Mouse (Mus musculus) neural tube, embryonic 11.5 days (tissue): Measurements from ENCODE around the gene Tfr2. TPM values are rescaled to one million over a fixed set of nuclear protein-coding genes. Genes with fewer than 3 reads are reported as not detected.

Experiments
- ATAC-seq: fragments of 200-750 bp; cut with Nextera tagmentation; 2 replicates; pipeline ENCODE4 v1.8.0; 2017; ENCODE audit warnings: moderate number of reproducible peaks, mild to moderate bottlenecking, moderate TSS enrichment, moderate library complexity; ENCODE audit not compliant: insufficient read depth, low FRiP score, low TSS enrichment
- DNase-seq: peaks from one replicate; pipeline ENCODE4 v3.0.0-alpha.2; 2015; ENCODE audit warnings: low spot score
- H3K27ac ChIP-seq: fragments of 300-500 bp; sonication (generic); 2 replicates; pipeline ENCODE4 v1.5.1; 2014; ENCODE audit warnings: low read depth, mild to moderate bottlenecking, low read length
- H3K27me3 ChIP-seq: fragments of 300-500 bp; sonication (generic); 2 replicates; pipeline ENCODE4 v1.6.1; 2014; ENCODE audit warnings: mild to moderate bottlenecking, low read length, mixed read lengths; ENCODE audit not compliant: control insufficient read depth, insufficient read depth
- H3K36me3 ChIP-seq: fragments of 300-500 bp; sonication (generic); 2 replicates; pipeline ENCODE4 v1.6.1; 2014; ENCODE audit warnings: mild to moderate bottlenecking, low read length, moderate library complexity, mixed read lengths; ENCODE audit not compliant: control insufficient read depth, insufficient read depth
- H3K4me1 ChIP-seq: fragments of 300-500 bp; sonication (generic); 2 replicates; pipeline ENCODE4 v1.6.1; 2014; ENCODE audit warnings: low read length, mixed read lengths; ENCODE audit not compliant: control insufficient read depth, insufficient read depth
- H3K4me2 ChIP-seq: fragments of 300-500 bp; sonication (generic); 2 replicates; pipeline ENCODE4 v1.6.1; 2014; ENCODE audit warnings: low read depth, mild to moderate bottlenecking, moderate library complexity
- H3K4me3 ChIP-seq: fragments of 300-500 bp; sonication (generic); 2 replicates; pipeline ENCODE4 v1.5.1; 2014; ENCODE audit warnings: low read depth, low read length
- H3K9ac ChIP-seq: fragments of 300-500 bp; sonication (generic); 2 replicates; pipeline ENCODE4 v1.6.1; 2014; ENCODE audit warnings: mild to moderate bottlenecking, low read length
- H3K9me3 ChIP-seq: fragments of 300-500 bp; sonication (generic); 2 replicates; pipeline ENCODE4 v1.6.1; 2016; ENCODE audit warnings: low read length; ENCODE audit not compliant: control insufficient read depth
- WGBS: fragments of 180-500 bp; shearing (Covaris S2); extraction: QIAGEN DNeasy Blood & Tissue Kit; methylation state at CpG from one replicate; pipeline ENCODE4 v1.1.7; 2014; 5-methylcytosine and 5-hydroxymethylcytosine counted together
- polyA plus RNA-seq: library from polyadenylated mRNA; unstranded; fragments of >200 nt; fragmentation: Nextera tagmentation; extraction: Ambion mirVana; gene quantifications from 2 replicates; pipeline ENCODE4 v1.2.1, GENCODE M21; 2014

Tfr2 gene
- polyA plus RNA-seq, 1 experiment from 2014 or later, result 0.97 TPM

- H3K4me1 ChIP-seq, result no peaks in the 10 kb centered on the region
- H3K36me3 ChIP-seq, result no peaks in the 10 kb centered on the region
- ATAC-seq (peak; percentile 45), DNase-seq (peak; percentile 69)
- H3K27ac ChIP-seq, result no peak overlapping the region
- H3K4me2 ChIP-seq, result peak overlapping the region; percentile 38
- H3K27me3 ChIP-seq, result peaks cover 15% of the 10 kb centered on the region
- peak overlapping the region; percentile 24 for H3K4me3 ChIP-seq
- peak overlapping the region; percentile 39 for H3K9ac ChIP-seq
- no peaks in the 10 kb centered on the region for H3K9me3 ChIP-seq
- WGBS, result 22% methylated on average over 27 of the region's 27 CpGs
These were observed 14.1 kb downstream of the Tfr2 start for GRCm38 (mm10) chr5:137583670-137584169.

- no peaks in the 10 kb centered on the region for H3K4me1 ChIP-seq
- H3K27me3 ChIP-seq, result peaks cover 15% of the 10 kb centered on the region
- H3K27ac ChIP-seq, result no peak overlapping the region
- DNase-seq (peak; percentile 53), ATAC-seq (no peak)
- H3K4me2 ChIP-seq, result no peak overlapping the region
- WGBS, result 33% methylated on average over 8 of the region's 8 CpGs
- no peak overlapping the region for H3K4me3 ChIP-seq
- no peaks in the 10 kb centered on the region for H3K9me3 ChIP-seq
- H3K36me3 ChIP-seq, result no peaks in the 10 kb centered on the region
- H3K9ac ChIP-seq, result no peak overlapping the region
These were observed 15.3 kb downstream of the Tfr2 start for GRCm38 (mm10) chr5:137584976-137585375.

GRCm38 (mm10) chr5:137590507-137590906, 20.9 kb downstream of the Tfr2 start:
- Histone ChIP-seq H3K4me1 (no peaks in the 10 kb centered on the region), H3K9ac (no peak overlapping the region), H3K4me3 (no peak overlapping the region), H3K27me3 (no peaks in the 10 kb centered on the region), H3K27ac (no peak overlapping the region), H3K4me2 (no peak overlapping the region), H3K9me3 (no peaks in the 10 kb centered on the region), H3K36me3 (no peaks in the 10 kb centered on the region)
- DNase-seq (no peak), ATAC-seq (no peak)
- WGBS, result 74% methylated on average over 5 of the region's 5 CpGs

GRCm38 (mm10) chr5:137595921-137596320, 26.3 kb downstream of the Tfr2 start:
- DNase-seq, result no peak
- 72% methylated on average over 7 of the region's 7 CpGs for WGBS
- H3K9me3 ChIP-seq, result no peaks in the 10 kb centered on the region

GRCm38 (mm10) chr5:137596601-137597261, 27.1 kb downstream of the Tfr2 start:
- Histone ChIP-seq H3K27me3 (no peaks in the 10 kb centered on the region), H3K4me1 (peaks cover 10% of the 10 kb centered on the region; the same call in 1 of the 2 replicates), H3K36me3 (peaks cover 2% of the 10 kb centered on the region; the same call in 1 of the 2 replicates), H3K4me2 (peak overlapping the region; percentile 26; the same call in 1 of the 2 replicates), H3K4me3 (no peak overlapping the region), H3K9me3 (no peaks in the 10 kb centered on the region), H3K9ac (no peak overlapping the region), H3K27ac (no peak overlapping the region)
- ATAC-seq (no peak), DNase-seq (no peak)
- WGBS, result 29% methylated on average over 26 of the region's 30 CpGs

More at GRCm38 (mm10) chr5:137595921-137596320, 26.3 kb downstream of the Tfr2 start:
- no peak for ATAC-seq
- Histone ChIP-seq H3K4me3 (no peak overlapping the region), H3K36me3 (peaks cover 2% of the 10 kb centered on the region; the same call in 1 of the 2 replicates), H3K4me1 (peaks cover 10% of the 10 kb centered on the region; the same call in 1 of the 2 replicates), H3K27ac (no peak overlapping the region), H3K27me3 (no peaks in the 10 kb centered on the region), H3K4me2 (no peak overlapping the region), H3K9ac (no peak overlapping the region)

- peaks cover 2% of the 10 kb centered on the region; the same call in 1 of the 2 replicates for H3K36me3 ChIP-seq
- H3K27me3 ChIP-seq, result no peaks in the 10 kb centered on the region
- H3K9ac ChIP-seq, result no peak overlapping the region
- DNase-seq, result no peak
- no peak overlapping the region for H3K4me3 ChIP-seq
- WGBS, result 93% methylated on average over 6 of the region's 6 CpGs
- peaks cover 10% of the 10 kb centered on the region; the same call in 1 of the 2 replicates for H3K4me1 ChIP-seq
- H3K9me3 ChIP-seq, result no peaks in the 10 kb centered on the region
- H3K27ac ChIP-seq, result no peak overlapping the region
- ATAC-seq, result no peak
- no peak overlapping the region for H3K4me2 ChIP-seq
These were observed 28.0 kb downstream of the Tfr2 start for GRCm38 (mm10) chr5:137597625-137598024.

- Histone ChIP-seq H3K9ac (no peak overlapping the region), H3K4me3 (no peak overlapping the region), H3K9me3 (no peaks in the 10 kb centered on the region), H3K27me3 (no peaks in the 10 kb centered on the region), H3K4me2 (no peak overlapping the region), H3K27ac (no peak overlapping the region), H3K4me1 (peaks cover 10% of the 10 kb centered on the region; the same call in 1 of the 2 replicates), H3K36me3 (peaks cover 2% of the 10 kb centered on the region; the same call in 1 of the 2 replicates)
- ATAC-seq (no peak), DNase-seq (no peak)
- WGBS, result 92% methylated on average over 2 of the region's 2 CpGs
These were observed 28.6 kb downstream of the Tfr2 start for GRCm38 (mm10) chr5:137598100-137598826.

GRCm38 (mm10) chr5:137599600-137599999, 30.0 kb downstream of the Tfr2 start:
- Histone ChIP-seq H3K4me1 (peaks cover 10% of the 10 kb centered on the region; the same call in 1 of the 2 replicates), H3K4me2 (peak overlapping the region; percentile 75), H3K4me3 (peak overlapping the region; percentile 40), H3K36me3 (peaks cover 2% of the 10 kb centered on the region; the same call in 1 of the 2 replicates), H3K27ac (no peak overlapping the region), H3K9ac (no peak overlapping the region; the same call in 1 of the 2 replicates), H3K27me3 (no peaks in the 10 kb centered on the region), H3K9me3 (no peaks in the 10 kb centered on the region)
- ATAC-seq (no peak), DNase-seq (no peak)
- 60% methylated on average over 9 of the region's 9 CpGs for WGBS
